In the genomic region with DNA sequence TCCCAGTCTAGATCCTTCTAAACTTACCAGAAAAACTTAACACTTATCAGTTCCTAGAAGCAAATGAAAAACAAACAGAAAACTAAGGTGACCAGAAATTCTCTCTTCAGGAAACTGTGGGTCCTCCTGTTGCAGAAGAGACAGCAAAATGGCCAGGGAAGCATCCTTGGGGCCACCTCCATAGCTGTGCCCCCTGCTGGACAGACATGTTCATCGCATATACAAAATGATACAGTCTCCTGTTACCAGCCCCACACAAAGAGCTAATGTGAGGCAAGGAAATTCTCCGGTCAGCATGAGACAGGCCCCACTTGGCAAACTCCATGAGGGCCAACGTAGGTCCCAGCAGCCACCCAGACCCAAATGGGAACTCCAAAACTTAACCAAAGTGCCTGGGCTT, we compare ENCODE assay signal across 9 mouse cellular contexts.
DNase-seq lines count a peak whose midpoint lies in the region; ATAC-seq and TF ChIP-seq lines count a peak whose summit lies in the region.
"Had no signal": no experiment of that assay in that cellular context is flagged by ENCODE, and none has a peak within 500 bp of the region (broad histone marks: within the 10 kb centered on the region; RNA-seq: fewer than 3 reads in every experiment).

No protein-coding gene starts in this region.

- H3K36me3 ChIP-seq in forebrain, embryonic 10.5 days (replicated peaks): no peaks in the 10 kb centered on the region
- no peaks in the 10 kb centered on the region for H3K36me3 ChIP-seq in forebrain, embryonic 12.5 days (replicated peaks)
- H3K36me3 ChIP-seq in lung, postnatal 0 days (ENCODE audit: insufficient read depth, low read length): no peaks in the 10 kb centered on the region
- H3K36me3 ChIP-seq: hindbrain, embryonic 12.5 days had no signal

- TF ChIP-seq CTCF in lung, postnatal 0 days (IDR thresholded peaks at IDR 0.05): peak; percentile 42

- H3K27me3 ChIP-seq in forebrain, embryonic 10.5 days (ENCODE audit: poor library complexity, severe bottlenecking): no peaks in the 10 kb centered on the region
- no peaks in the 10 kb centered on the region for H3K27me3 ChIP-seq in forebrain, embryonic 12.5 days
- H3K27me3 ChIP-seq in lung, postnatal 0 days (replicated peaks; ENCODE audit: insufficient read depth, low read length): no peaks in the 10 kb centered on the region
- H3K27me3 ChIP-seq: hindbrain, embryonic 12.5 days had no signal

- no peak overlapping the region for H3K4me2 ChIP-seq in forebrain, embryonic 12.5 days
- no peak overlapping the region for H3K4me2 ChIP-seq in lung, postnatal 0 days (replicated peaks; ENCODE audit: low read depth, low read length)
- H3K4me2 ChIP-seq: hindbrain, embryonic 12.5 days had no signal

- no peak overlapping the region for H3K4me3 ChIP-seq in forebrain, embryonic 10.5 days
- no peak overlapping the region for H3K4me3 ChIP-seq in forebrain, embryonic 12.5 days (replicated peaks)
- no peak overlapping the region for H3K4me3 ChIP-seq in lung, postnatal 0 days (ENCODE audit: low read depth, low read length)
- H3K4me3 ChIP-seq: hindbrain, embryonic 12.5 days had no signal

- peak; percentile 30 for DNase-seq in forebrain, embryonic 10.5 days (ENCODE audit: extremely low spot score, low spot score)
- DNase-seq in lung, postnatal 0 days (ENCODE audit: low spot score): no peak
- DNase-seq in lung, postnatal 4 days: no peak
- peak; percentile 63 for DNase-seq in embryo, embryonic 10 days (ENCODE audit: low spot score)
- DNase-seq in thymus, postnatal 0 days (ENCODE audit: low spot score): peak; percentile 26
- no peak for DNase-seq in left cerebral cortex, postnatal 36 days (ENCODE audit: low spot score in 2 of 2)

- WGBS in forebrain, embryonic 10.5 days: 45% methylated on average over 3 of the region's 3 CpGs
- WGBS in forebrain, embryonic 12.5 days: 35% methylated on average over 3 of the region's 3 CpGs
- WGBS in lung, postnatal 0 days: 61% methylated on average over 3 of the region's 3 CpGs

- ATAC-seq in forebrain, embryonic 12.5 days (ENCODE audit: low FRiP score): no peak
- ATAC-seq in lung, postnatal 0 days: no peak
- no peak for ATAC-seq in cerebellum, adult (ENCODE audit: insufficient number of reproducible peaks, low FRiP score, low TSS enrichment)

- H3K9me3 ChIP-seq in forebrain, embryonic 10.5 days: no peaks in the 10 kb centered on the region
- no peaks in the 10 kb centered on the region for H3K9me3 ChIP-seq in forebrain, embryonic 12.5 days
- H3K9me3 ChIP-seq in lung, postnatal 0 days (ENCODE audit: low read length): no peaks in the 10 kb centered on the region
- H3K9me3 ChIP-seq: hindbrain, embryonic 12.5 days had no signal

- H3K4me1 ChIP-seq in forebrain, embryonic 10.5 days: no peaks in the 10 kb centered on the region
- H3K4me1 ChIP-seq in forebrain, embryonic 12.5 days: no peaks in the 10 kb centered on the region
- no peaks in the 10 kb centered on the region for H3K4me1 ChIP-seq in lung, postnatal 0 days (ENCODE audit: insufficient read depth, low read depth, low read length)
- H3K4me1 ChIP-seq: hindbrain, embryonic 12.5 days had no signal

- intact Hi-C loops in left cerebral cortex, postnatal 36 days (cut with DNase I): no loop called here

- H3K9ac ChIP-seq in forebrain, embryonic 12.5 days: no peak overlapping the region
- no peak overlapping the region for H3K9ac ChIP-seq in lung, postnatal 0 days (replicated peaks; ENCODE audit: low read depth)
- H3K9ac ChIP-seq: hindbrain, embryonic 12.5 days had no signal

- no peak for TF ChIP-seq EP300 in lung, postnatal 0 days (IDR thresholded peaks at IDR 0.05)

- 0 out of 2 replicates have a peak overlapping the region, but pooled peaks have one; percentile 31 for H3K27ac ChIP-seq in forebrain, embryonic 10.5 days
- no peak overlapping the region for H3K27ac ChIP-seq in forebrain, embryonic 12.5 days
- H3K27ac ChIP-seq in lung, postnatal 0 days (ENCODE audit: low read length): no peak overlapping the region
- H3K27ac ChIP-seq: hindbrain, embryonic 12.5 days had no signal

Comparison
In these comparisons a context has a peak if more than half of its experiments do, and no peak if none do; other contexts are left out.
1. DNase-seq: peak in forebrain, embryonic 10.5 days (single experiment), embryo, embryonic 10 days (single experiment) and thymus, postnatal 0 days (single experiment); none in lung, postnatal 0 days (single experiment), lung, postnatal 4 days (0 of 2) and left cerebral cortex, postnatal 36 days (0 of 2).